Mouse (Mus musculus): ENCODE measurements around the gene Sugt1. TPM values are rescaled to one million over a fixed set of nuclear protein-coding genes. Genes with fewer than 3 reads are reported as not detected.

The Sugt1 gene
- total RNA-seq (2021) = 10 to 100 TPM; 85.3 to 94.0 TPM

DNA sequence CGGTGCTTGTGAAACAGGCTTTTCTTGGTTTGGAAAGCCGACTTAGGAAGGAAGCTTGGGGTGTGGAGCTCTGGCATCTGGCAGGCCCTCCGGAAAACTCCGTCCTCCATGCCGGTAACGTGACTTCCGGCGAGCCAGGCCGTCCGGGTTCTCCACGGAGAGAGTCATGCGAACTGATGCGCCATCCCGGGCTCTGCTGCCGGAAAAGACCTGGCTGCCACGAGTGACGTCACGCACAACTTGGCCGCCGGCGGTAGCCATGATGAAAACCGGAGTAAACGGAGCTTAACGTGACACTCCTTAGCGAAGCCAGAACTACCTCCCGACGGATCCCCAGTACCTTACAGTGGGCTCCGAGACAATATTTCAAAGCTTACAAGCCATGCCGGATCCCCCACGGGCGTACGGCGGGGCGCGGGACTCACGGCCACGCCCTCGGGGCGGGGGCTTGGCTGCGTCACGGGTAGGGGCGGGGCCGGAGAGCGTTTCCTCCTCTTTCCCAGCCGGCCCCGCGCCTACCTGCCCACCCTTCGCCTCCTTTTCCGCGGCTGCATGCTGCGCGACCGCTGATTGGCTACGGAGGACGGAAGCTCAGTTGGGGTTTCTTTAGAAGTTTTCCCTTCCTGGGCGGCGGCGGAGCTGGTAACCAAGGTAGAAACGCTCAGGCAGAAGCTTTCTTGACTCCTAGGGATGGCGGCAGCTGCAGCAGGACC, at the start of gene Sugt1:
Gene Sugt1 (plus strand): TSS at position 553 of the 713 bp plus-strand sequence.
- DNase-seq (ENCODE audit: low spot score in 2 of 2) = peak; percentile 98 to 99
- intact Hi-C loops (cut with DNase I) = loop anchor here (1.0 to 10.0 kb wide), 2 partner anchors 107 to 192 kb away; partner anchors contain the start of genes Mtrf1 and Naa16

DNA sequence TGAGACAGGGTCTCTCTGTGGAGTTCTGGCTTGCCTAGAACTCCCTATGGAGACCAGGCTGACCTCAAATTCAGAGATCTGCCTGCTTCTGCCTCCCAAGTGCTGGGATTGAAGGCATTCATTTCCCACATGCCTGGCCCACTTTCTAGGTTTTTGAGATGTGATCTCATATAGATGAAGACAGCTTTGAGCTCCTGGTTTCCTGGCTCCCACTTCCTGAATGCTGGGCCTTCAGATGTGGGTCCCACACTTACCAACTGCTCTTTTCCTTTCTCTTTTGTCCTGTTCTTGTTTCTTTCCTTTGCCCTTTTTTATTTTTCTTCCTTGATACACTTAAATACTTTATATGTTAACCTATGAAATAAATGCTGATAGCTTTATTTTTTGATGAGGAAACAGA, 49.6 kb upstream of the Sugt1 start:
- intact Hi-C loops (cut with DNase I) = no loop called here
- no peak for DNase-seq (ENCODE audit: low spot score in 2 of 2)

DNA sequence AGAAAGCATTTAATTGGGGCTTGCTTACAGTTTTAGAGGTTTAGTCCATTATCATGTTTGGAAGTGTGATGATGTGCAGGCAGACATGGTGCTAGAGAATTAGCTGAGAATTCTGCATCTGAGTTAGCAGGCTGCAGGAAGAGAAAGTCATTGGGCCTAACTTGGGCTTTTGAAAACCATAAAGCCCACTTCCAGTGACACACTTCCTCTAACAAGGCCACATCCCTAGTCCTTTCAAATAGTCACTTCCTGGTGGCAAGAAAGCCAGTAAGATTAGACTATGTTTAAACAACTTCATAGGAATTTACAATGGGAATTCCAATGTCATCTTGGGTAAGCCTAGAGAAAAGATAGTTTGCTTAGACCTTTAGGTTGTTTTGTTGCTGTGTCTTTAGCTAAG, 45.9 kb upstream of the Sugt1 start:
- no peak for DNase-seq (ENCODE audit: low spot score in 2 of 2)
- intact Hi-C loops (cut with DNase I) = no loop called here

DNA sequence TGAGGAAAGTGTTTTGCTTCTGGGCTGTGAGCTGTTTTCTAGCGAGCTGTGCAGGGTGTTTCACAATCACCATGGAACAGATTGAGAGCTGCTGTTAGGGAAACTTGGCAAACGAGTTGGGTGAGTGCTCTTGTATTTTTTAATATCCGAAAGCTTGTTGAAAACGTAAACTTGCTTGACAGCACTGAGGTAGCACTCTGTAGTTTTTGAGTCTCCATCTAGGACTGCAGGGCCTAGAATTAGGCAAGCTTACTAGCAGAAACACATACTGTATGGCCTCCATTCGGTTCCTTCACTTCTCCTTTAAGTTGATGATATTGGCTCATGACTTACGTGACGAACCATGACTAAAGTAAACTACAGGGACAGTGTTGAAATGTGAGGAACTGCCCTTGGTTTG, 38.1 kb upstream of the Sugt1 start:
- DNase-seq (ENCODE audit: low spot score in 2 of 2) = peak in 1 of 2 experiments; percentile 5
- intact Hi-C loops (cut with DNase I) = no loop called here

DNA sequence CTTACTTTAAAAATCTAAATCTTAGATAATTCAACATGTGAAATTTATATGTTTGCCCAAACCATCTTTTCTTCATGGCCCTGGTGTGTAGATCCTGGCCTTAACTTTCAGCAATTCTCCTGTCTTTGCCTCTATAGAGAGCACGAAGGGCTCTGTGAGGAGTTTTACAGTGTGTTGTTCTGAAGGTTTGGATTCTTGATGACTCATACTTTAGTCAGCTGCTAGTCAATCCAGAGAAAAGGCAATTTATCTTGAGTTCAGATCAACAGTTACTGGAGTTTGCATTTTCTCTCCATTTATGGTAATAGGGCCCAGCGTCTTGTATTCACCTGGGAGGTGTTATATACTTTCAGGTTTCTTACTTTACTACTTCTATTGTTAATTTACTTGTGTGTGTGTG, 35.6 kb upstream of the Sugt1 start:
- intact Hi-C loops (cut with DNase I) = no loop called here

DNA sequence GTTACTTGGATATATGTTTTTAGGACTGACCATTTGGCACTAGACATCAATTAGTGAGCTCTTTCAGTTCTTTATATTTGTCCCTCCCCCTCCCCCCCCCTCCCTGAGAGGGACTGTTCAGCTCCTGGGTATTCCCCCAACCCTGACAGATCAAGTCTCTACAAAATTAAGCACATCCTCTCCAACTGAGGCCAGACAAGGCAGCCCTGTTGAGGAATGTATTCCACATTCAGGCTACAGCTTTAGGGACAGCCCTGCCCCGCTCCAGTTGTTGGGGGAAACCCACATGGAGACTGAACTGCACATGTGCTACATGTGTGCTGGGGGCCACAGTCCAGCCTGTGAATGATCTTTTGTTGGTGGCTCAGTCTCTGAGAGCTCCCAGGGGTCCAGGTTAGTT, 34.6 kb upstream of the Sugt1 start:
- DNase-seq (ENCODE audit: low spot score in 2 of 2) = no peak
- intact Hi-C loops (cut with DNase I) = no loop called here

More for the DNA sequence above, 35.6 kb upstream of the Sugt1 start:
- DNase-seq (ENCODE audit: low spot score in 2 of 2) = no peak

DNA sequence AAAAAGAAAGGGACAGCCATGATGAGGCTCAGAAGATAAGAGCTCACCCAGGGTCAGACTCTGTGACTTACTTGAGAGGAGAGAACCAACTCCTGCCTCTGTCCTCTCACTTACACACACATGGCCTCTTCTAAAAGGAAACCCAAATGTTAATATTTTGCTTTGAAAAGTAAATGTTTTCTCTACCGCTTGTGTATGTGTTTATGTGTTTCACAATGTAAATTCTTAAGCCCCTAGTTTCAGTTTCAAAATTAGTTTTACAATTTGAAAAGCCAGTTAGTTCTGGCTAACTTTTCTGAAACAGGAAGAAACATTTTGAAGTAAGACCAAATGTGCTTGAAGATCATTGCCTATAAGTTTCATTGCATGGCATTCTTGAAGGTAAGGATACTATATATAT, 29.7 kb upstream of the Sugt1 start:
- DNase-seq (ENCODE audit: low spot score in 2 of 2) = no peak
- intact Hi-C loops (cut with DNase I) = no loop called here

DNA sequence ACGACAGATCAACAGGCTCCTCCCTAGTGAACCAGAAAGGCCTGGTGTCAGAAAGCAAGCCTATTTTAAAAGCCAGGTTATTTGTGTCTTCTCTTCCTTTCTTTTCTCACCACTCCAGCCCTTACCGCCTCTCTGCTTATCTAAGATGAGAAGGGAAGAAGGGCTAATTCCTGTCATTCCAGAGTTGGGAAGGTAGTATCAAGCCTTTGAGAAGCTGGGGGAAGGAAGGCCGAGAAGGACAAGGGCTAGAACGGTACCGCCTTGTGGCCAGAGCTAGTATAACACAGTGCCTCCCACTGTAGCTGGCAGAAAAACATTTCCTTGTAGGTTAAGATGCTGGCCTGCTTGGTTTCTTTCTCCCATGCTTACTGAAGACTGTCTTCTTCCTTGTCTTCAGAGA, 24.7 kb upstream of the Sugt1 start:
- DNase-seq (ENCODE audit: low spot score in 2 of 2) = no peak
- intact Hi-C loops (cut with DNase I) = loop anchor here (5.0 kb wide), 2 partner anchors 60 to 80 kb away; partner anchors contain the start of genes Elf1 and Wbp4

DNA sequence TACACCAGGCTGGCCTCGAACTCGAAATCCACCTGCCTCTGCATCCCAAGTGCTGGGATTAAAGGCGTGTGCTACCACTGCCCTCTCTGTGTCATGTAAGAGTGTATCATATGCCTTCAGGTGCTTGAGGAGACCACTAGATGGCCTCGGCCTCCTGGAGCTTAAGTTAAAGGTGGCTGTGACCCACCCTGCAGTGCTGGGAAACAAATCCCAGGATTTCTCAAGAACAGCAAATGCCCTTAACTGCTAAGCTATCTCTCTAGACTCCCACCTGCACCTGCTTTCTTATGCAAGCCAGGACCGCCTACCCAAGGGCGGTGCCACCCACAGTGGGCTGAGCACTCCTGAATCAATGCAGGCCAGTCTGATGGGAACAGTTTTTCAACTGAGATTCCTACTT, 22.7 kb upstream of the Sugt1 start:
- intact Hi-C loops (cut with DNase I) = loop anchor here (5.0 kb wide), 2 partner anchors 62 to 82 kb away; partner anchors contain the start of genes Elf1 and Wbp4
- DNase-seq (ENCODE audit: low spot score in 2 of 2) = no peak

DNA sequence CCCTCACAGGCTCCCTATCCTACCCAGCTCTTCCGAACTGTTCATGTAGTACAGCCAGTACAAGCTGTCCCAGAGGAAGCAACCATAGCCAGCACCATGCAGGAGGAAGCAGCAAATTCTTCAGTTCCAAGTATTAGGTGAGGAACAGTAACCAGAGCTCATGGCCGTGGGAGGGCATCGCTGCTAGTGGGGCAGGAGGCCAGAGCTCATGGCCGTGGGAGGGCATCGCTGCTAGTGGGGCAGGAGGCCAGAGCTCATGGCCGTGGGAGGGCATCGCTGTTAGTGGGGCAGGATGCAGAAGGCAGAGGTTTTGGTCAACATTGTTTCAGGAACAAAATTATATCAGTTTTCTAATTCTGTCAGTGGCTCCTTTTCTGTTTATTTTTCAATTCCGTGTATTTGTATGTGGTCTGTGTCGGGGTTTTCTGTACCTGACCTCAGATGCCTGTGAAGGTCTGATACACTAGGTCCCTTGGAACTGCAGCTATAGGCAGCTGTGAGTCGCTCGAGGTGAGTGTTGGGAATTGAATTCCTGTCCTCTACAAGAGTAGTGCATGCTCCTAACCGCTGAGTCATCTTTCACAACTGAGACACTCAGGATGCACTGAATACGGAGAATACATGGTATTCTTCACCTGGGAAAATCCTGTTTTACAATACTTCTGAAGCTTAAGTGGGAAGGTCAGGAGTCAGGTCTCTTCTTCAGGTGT, 13.9 kb upstream of the Sugt1 start:
- intact Hi-C loops (cut with DNase I) = no loop called here
- no peak for DNase-seq (ENCODE audit: low spot score in 2 of 2)

DNA sequence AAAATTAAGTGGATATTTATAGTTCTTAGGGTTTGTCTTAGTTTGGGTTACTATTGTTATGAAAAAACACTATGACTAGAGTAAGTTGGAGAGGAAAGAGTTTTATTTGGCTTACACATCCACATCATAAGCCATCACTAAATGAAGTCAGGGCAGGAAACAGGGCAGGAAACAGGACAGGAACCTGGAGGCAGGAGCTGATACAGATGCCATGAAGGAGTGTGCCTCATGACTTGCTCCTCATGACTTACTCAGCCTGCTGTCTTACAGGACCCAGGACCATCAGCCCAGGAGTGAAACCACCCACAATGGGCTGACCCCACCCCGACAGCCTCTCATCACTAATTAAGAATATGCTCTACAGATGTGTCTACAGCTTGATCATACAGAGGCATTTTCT, 13.1 kb upstream of the Sugt1 start:
- intact Hi-C loops (cut with DNase I) = no loop called here

DNA sequence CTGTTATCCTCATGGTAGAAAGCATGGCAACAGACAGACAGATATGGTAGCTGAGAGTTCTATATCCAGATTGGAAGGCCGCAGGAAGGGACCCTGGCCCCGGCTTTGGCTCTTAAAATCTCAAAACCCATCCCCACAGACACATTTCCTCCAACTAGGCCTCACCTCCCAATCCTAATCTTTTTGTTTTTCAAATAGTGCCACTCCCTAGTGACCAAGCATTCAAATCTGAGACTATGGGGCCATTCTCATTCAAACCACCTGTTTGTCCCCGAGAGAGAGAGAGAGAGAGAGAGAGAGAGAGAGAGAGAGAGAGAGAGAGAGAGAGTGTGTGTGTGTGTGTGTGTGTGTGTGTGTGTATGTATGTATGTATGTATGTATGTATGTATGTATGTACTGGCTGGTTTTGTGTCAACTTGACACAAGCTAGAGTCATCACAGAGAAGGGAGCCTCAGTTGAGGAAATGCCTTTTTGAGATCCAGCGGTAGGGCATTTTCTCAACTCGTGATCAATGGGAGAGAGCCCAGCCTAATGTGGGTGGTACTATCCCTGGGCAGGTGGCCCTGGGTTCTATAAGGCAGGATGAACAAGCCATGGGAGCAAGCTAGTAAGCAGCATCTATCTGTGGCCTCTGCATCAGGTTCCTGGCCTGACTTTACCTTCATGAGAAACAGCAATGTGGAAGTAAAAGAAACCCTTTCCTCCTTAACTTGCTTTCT, 3.8 kb upstream of the Sugt1 start:
- DNase-seq (ENCODE audit: low spot score in 2 of 2) = no peak
- intact Hi-C loops (cut with DNase I) = loop anchor here (10.0 kb wide), 1 partner anchor 189 kb away; the partner anchor contains the start of genes Mtrf1 and Naa16

More for the DNA sequence above, 13.1 kb upstream of the Sugt1 start:
- DNase-seq (ENCODE audit: low spot score in 2 of 2) = no peak

DNA sequence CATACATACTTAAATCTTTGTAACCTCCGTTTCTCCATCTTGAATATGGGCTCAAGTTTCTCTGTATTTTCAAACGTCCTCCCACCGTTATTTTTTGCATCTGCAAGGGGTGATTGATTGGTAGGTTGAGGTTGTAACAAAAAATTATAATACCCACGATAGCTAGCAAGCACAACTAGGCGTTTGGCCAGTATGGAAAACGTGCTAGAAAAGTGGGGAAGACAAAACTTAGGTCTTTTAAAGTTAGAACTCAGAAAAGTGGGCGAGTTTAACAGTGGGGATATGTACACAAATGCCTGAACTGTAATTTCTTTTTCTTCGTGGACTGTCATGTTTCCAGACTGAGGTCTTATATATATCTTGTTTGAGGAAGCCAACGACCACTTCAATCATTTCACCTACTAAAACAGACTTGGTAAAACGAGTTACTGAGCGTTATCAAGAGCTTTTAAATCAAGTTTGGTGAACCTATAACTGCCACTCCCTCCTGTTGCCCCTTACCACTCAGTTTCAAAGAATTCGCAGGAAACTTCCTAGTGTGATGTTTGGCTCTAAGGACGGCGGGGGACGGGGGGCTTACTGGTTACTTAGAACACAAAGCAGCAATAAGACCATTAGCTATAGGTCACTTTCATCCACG, 872 bp upstream of the Sugt1 start:
- intact Hi-C loops (cut with DNase I) = loop anchor here (1.0 to 10.0 kb wide), 2 partner anchors 106 to 192 kb away; partner anchors contain the start of genes Mtrf1 and Naa16
- DNase-seq (ENCODE audit: low spot score in 2 of 2) = no peak

DNA sequence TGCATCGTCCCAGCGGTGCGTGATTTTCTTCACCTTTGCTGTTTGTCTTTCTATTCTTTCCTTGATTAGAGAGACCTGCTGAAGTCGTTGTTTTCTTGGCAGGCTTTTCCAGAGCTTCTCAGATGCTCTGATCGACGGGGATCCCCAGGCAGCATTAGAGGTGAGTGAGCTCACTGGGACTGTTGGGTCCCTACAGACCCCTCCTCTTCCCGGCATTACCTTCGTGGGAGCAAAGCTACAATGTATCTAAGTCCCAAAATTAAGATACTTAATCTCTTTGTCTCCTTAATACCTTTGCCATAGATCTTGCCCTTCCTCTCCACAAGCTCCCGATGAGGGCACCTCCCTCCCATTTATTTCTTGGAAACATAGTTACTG, 350 bp downstream of the Sugt1 start:
- intact Hi-C loops (cut with DNase I) = loop anchor here (1.0 to 10.0 kb wide), 2 partner anchors 108 to 193 kb away; partner anchors contain the start of genes Mtrf1 and Naa16
- DNase-seq (ENCODE audit: low spot score in 2 of 2) = no peak

DNA sequence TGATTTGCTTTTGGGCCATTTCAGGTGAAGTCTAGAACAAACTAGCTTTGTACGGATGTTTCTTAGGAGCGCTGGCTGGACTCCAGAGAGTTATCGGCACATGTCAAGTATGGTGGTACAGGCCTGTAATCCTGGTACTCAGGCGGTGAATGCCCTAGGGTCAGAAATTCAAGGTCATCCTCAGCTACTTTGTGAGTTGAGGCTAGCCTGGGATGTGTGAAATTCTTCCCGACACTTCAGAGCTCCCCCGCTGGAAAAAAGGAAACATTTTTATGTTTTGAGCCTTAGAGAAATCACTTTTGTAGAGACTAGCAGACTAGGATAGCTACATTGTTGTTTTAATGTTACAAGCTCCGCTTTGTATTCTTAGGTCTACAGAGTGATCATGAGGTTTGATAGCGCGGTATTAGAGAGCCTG, 1.1 kb downstream of the Sugt1 start:
- DNase-seq (ENCODE audit: low spot score in 2 of 2) = no peak
- intact Hi-C loops (cut with DNase I) = loop anchor here (10.0 kb wide), 1 partner anchor 194 kb away; the partner anchor contains the start of genes Mtrf1 and Naa16

DNA sequence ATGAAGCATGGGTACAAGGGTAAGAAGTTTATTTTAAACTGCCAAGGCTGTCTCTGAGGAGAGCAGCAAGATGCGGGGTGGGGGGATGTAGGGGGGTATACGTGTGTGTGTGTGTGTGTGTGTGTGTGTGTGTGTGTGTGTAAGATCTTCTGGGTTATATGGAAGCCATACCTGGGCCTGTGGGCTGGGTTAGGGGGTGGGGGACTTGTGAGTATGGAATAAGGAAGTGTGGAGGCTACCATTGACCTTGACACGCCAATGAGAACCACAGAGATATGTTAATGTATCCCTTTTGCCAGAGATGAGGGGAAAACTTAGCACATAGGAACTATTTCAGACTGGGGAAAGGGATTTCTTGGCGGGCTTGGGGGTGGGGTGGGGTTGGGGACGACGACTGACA, 1.9 kb downstream of the Sugt1 start:
- DNase-seq (ENCODE audit: low spot score in 2 of 2) = no peak
- intact Hi-C loops (cut with DNase I) = loop anchor here (10.0 kb wide), 1 partner anchor 195 kb away; the partner anchor contains the start of genes Mtrf1 and Naa16

DNA sequence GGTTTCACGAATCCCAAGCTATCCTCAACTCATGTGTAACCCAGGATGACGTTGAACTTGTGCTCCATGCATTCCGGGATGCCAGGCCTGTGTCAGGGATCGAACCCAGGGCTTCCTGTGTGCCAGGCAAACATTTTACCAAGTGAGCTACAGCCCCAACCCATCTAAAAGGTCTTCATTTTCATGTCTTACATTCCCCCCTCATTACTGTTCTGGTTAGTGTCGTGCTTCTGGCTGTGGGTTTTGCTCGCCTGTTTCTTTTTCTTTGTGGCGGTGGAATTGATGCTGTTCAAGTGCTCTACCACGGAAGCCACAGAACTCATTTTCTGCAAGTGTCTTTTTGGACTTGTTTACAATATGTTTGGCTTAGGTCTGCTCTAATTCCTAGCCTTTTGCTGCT, 3.4 kb downstream of the Sugt1 start:
- DNase-seq (ENCODE audit: low spot score in 2 of 2) = no peak
- intact Hi-C loops (cut with DNase I) = no loop called here

DNA sequence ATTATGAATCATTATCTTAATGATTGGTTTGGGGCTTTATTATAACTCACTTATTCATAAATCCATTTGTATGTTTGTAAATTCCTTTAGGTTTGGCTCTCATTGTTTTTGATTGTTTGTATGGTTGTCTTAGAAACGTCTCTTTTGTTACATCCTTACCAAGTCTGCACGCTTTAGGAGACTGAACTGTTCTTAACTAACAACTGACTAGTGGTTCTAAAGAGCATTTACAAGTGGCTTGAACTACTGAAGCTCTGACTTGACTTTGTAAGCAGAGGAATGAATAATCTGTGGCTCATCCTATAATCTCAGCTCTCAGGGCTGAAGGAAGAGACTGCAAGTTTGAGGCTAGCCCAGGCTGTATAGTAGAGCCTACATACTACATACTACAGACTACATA, 4.1 kb downstream of the Sugt1 start:
- DNase-seq (ENCODE audit: low spot score in 2 of 2) = no peak
- intact Hi-C loops (cut with DNase I) = no loop called here

DNA sequence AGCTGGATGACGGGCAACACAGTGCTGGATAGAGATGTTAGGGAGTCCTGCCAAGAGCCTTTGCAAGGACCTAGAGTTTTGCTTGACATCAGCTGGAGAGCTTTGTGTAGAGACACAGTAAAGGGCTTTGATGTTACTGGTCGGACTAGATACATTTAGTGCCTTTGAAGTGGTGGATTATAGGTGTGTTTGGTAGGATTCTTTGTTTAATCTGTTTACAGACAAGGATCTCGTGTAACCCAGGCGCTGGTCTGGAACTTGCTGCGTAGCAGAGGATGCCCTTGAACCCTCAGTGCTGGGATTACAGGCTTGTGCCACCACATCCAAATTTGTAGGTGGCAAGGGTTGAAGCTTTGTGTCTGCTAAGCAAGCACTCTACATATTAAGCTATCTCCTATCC, 6.6 kb downstream of the Sugt1 start:
- DNase-seq (ENCODE audit: low spot score in 2 of 2) = no peak
- intact Hi-C loops (cut with DNase I) = no loop called here

DNA sequence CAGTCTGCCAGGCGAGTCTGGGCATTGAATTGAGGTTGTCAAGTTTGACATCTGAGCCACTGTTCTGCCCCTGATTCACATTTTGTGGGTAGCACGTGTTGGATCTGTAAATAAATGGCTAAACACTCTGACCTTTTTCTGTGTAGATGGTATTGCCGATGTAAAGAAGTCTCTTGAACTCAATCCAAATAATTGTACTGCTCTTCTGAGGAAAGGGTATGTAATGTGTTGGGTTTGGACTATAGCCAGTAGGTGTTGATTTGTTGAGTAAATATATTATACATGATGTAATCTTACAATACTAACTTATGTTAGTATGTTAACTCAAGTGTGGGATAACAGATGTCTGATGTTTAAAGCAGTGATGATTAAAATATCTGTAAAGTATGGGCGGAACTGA, 9.1 kb downstream of the Sugt1 start:
- no peak for DNase-seq (ENCODE audit: low spot score in 2 of 2)
- intact Hi-C loops (cut with DNase I) = no loop called here
